ENCODE assay signal across 18 mouse cellular contexts in the genomic region with DNA sequence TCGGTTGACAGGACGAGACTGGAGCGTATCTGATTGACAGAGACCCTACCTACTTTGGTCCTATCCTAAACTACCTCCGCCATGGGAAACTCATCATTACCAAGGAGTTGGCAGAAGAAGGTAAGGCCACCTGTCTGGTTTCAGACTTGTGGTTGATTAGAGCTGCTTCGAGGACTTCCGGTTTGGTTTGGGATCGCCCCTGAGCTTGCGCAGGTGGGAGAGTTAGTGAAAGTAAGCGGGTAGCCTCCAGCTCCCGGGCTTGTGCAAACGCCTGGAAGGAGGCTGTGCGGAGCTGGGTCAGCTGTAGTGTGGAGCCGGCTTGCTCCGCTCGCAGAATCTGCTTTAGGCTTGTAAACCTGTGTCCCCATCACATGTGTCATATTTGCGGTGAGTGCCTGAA. TPM values are rescaled to one million over a fixed set of nuclear protein-coding genes. Genes with fewer than 3 reads are reported as not detected.
DNase-seq lines count a peak whose midpoint lies in the region; ATAC-seq and TF ChIP-seq lines count a peak whose summit lies in the region.
"Had no signal": no experiment of that assay in that cellular context is flagged by ENCODE, and none has a peak within 500 bp of the region (broad histone marks: within the 10 kb centered on the region; RNA-seq: fewer than 3 reads in every experiment).

No protein-coding gene starts in this region.

- no peak for DNase-seq in lung, postnatal 36 days
- DNase-seq in CH12.LX (ENCODE audit: extremely low read depth): no peak
- DNase-seq in layer of hippocampus, adult 18-20 months (ENCODE audit: low spot score in 2 of 2): no peak
- no peak for DNase-seq in cerebellum, adult 9-11 months
- DNase-seq: gastrocnemius, postnatal 14 days; right cerebral cortex, postnatal 14 days had no signal

- H3K4me3 ChIP-seq in heart, embryonic 13.5 days: no peak overlapping the region
- H3K4me3 ChIP-seq in heart, embryonic 11.5 days (ENCODE audit: low read depth, low read length): no peak overlapping the region
- no peak overlapping the region for H3K4me3 ChIP-seq in lung, embryonic 16.5 days (ENCODE audit: low read length)
- H3K4me3 ChIP-seq in CH12.LX (replicated peaks in 1 of 3; ENCODE audit: low read depth in 2 of 3, low read length in 2 of 3, poor library complexity in 1 of 3): no peak overlapping the region
- no peak overlapping the region for H3K4me3 ChIP-seq in limb, embryonic 12.5 days (replicated peaks)

- H3K79me2 ChIP-seq in CH12.LX (replicated peaks; ENCODE audit: control insufficient read depth, extremely low read depth, insufficient read depth, poor library complexity, severe bottlenecking): peaks cover 22% of the 10 kb centered on the region

- no peak overlapping the region for H3K27ac ChIP-seq in heart, embryonic 13.5 days (replicated peaks)
- no peak overlapping the region for H3K27ac ChIP-seq in heart, embryonic 11.5 days (ENCODE audit: low read depth, low read length)
- no peak overlapping the region for H3K27ac ChIP-seq in lung, embryonic 16.5 days (ENCODE audit: low read length)
- H3K27ac ChIP-seq in CH12.LX (ENCODE audit: insufficient read depth, low read depth): no peak overlapping the region
- H3K27ac ChIP-seq in limb, embryonic 12.5 days: no peak overlapping the region
- H3K27ac ChIP-seq: hindbrain, embryonic 14.5 days; kidney, embryonic 15.5 days; macrophage had no signal

- no peak for TF ChIP-seq POLR2A in CH12.LX (IDR thresholded peaks at IDR 0.05; ENCODE audit: low read depth, low read length)

- H3K4me2 ChIP-seq in heart, embryonic 13.5 days: no peak overlapping the region
- no peak overlapping the region for H3K4me2 ChIP-seq in heart, embryonic 11.5 days
- no peak overlapping the region for H3K4me2 ChIP-seq in lung, embryonic 16.5 days (ENCODE audit: low read depth, low read length)
- no peak overlapping the region for H3K4me2 ChIP-seq in CH12.LX (ENCODE audit: insufficient read depth, low read depth, poor library complexity, severe bottlenecking)
- no peak overlapping the region for H3K4me2 ChIP-seq in limb, embryonic 12.5 days

- H3K9me3 ChIP-seq in heart, embryonic 13.5 days: no peaks in the 10 kb centered on the region
- H3K9me3 ChIP-seq in heart, embryonic 11.5 days (replicated peaks; ENCODE audit: control insufficient read depth, low read length): no peaks in the 10 kb centered on the region
- H3K9me3 ChIP-seq in lung, embryonic 16.5 days (ENCODE audit: control insufficient read depth, low read length): no peaks in the 10 kb centered on the region
- H3K9me3 ChIP-seq in CH12.LX (replicated peaks; ENCODE audit: low read length): no peaks in the 10 kb centered on the region
- no peaks in the 10 kb centered on the region for H3K9me3 ChIP-seq in limb, embryonic 12.5 days
- H3K9me3 ChIP-seq: kidney, embryonic 15.5 days had no signal

- TF ChIP-seq EP300 in CH12.LX (IDR thresholded peaks at IDR 0.05; ENCODE audit: low read length): no peak

- no peak for TF ChIP-seq RAD21 in CH12.LX (IDR thresholded peaks at IDR 0.05; ENCODE audit: low read depth, low read length)

- no peak for ATAC-seq in heart, embryonic 13.5 days (ENCODE audit: extremely low read depth, insufficient number of reproducible peaks, low FRiP score, low TSS enrichment)
- ATAC-seq in heart, embryonic 11.5 days (replicated peaks; ENCODE audit: insufficient number of reproducible peaks, low FRiP score, low TSS enrichment): no peak
- no peak for ATAC-seq in lung, embryonic 16.5 days (ENCODE audit: low read depth)
- no peak for ATAC-seq in limb, embryonic 12.5 days (ENCODE audit: insufficient number of reproducible peaks, insufficient read depth, low FRiP score, low TSS enrichment, low read depth)
- ATAC-seq: forebrain, embryonic 16.5 days had no signal

- H3K9ac ChIP-seq in heart, embryonic 13.5 days: 0 out of 2 replicates have a peak overlapping the region, but pooled peaks have one; percentile 17
- H3K9ac ChIP-seq in heart, embryonic 11.5 days (ENCODE audit: low read depth, low read length): no peak overlapping the region
- H3K9ac ChIP-seq in lung, embryonic 16.5 days (ENCODE audit: low read length): peak overlapping the region; percentile 8; the same call in 1 of the 2 replicates
- H3K9ac ChIP-seq in CH12.LX (ENCODE audit: insufficient read depth, low read depth): no peak overlapping the region
- peak overlapping the region; percentile 19; the same call in 1 of the 2 replicates for H3K9ac ChIP-seq in limb, embryonic 12.5 days (replicated peaks)

- no peaks in the 10 kb centered on the region for H3K27me3 ChIP-seq in heart, embryonic 13.5 days (replicated peaks)
- no peaks in the 10 kb centered on the region for H3K27me3 ChIP-seq in heart, embryonic 11.5 days (ENCODE audit: control insufficient read depth, insufficient read depth, low read length)
- no peaks in the 10 kb centered on the region for H3K27me3 ChIP-seq in lung, embryonic 16.5 days (ENCODE audit: control insufficient read depth, insufficient read depth, low read depth, low read length)
- no peaks in the 10 kb centered on the region for H3K27me3 ChIP-seq in CH12.LX (replicated peaks)
- no peaks in the 10 kb centered on the region for H3K27me3 ChIP-seq in limb, embryonic 12.5 days
- H3K27me3 ChIP-seq: kidney, embryonic 15.5 days had no signal

- 87% methylated on average over 16 of the region's 16 CpGs for WGBS in heart, embryonic 13.5 days
- WGBS in heart, embryonic 11.5 days (ENCODE audit: insufficient replicate concordance): 88% methylated on average over 16 of the region's 16 CpGs
- WGBS in lung, embryonic 16.5 days: 88% methylated on average over 16 of the region's 16 CpGs
- WGBS in limb, embryonic 12.5 days: 86% methylated on average over 16 of the region's 16 CpGs

- H3K36me3 ChIP-seq in heart, embryonic 13.5 days: peaks cover 59% of the 10 kb centered on the region
- H3K36me3 ChIP-seq in heart, embryonic 11.5 days (ENCODE audit: control insufficient read depth, insufficient read depth, low read length): peaks cover 8% of the 10 kb centered on the region
- H3K36me3 ChIP-seq in lung, embryonic 16.5 days (ENCODE audit: control insufficient read depth, insufficient read depth, low read length): peaks cover 9% of the 10 kb centered on the region
- peaks cover 3 to 54% of the 10 kb centered on the region in 2 experiments for H3K36me3 ChIP-seq in CH12.LX (replicated peaks in 1 of 2; ENCODE audit: control insufficient read depth in 1 of 2, insufficient read depth in 1 of 2, low read length in 1 of 2)
- H3K36me3 ChIP-seq in limb, embryonic 12.5 days: peaks cover 51% of the 10 kb centered on the region

- in situ Hi-C loops in CH12.LX (cut with MboI; ENCODE audit: low pct_ligation_motif_present, low pct_unique_long_range_greater_than_20kb, low sequenced_read_pairs): no loop called here

- dilution Hi-C loops in CH12.LX (cut with MboI; ENCODE audit: extremely low pct_ligation_motif_present, extremely low pct_unique_long_range_greater_than_20kb, low sequenced_read_pairs): no loop called here

- no peak for TF ChIP-seq CTCF in CH12.LX (conservative IDR thresholded peaks at IDR 0.05 in 1 of 2, IDR thresholded peaks at IDR 0.05 in 1 of 2; ENCODE audit: low read depth in 2 of 2, low read length in 2 of 2)

- H3K4me1 ChIP-seq in heart, embryonic 13.5 days: peaks cover 41% of the 10 kb centered on the region
- peaks cover 23% of the 10 kb centered on the region for H3K4me1 ChIP-seq in heart, embryonic 11.5 days (ENCODE audit: control insufficient read depth, insufficient read depth, low read length)
- H3K4me1 ChIP-seq in lung, embryonic 16.5 days (replicated peaks; ENCODE audit: control insufficient read depth, insufficient read depth, low read length): peaks cover 18% of the 10 kb centered on the region
- H3K4me1 ChIP-seq in CH12.LX (ENCODE audit: control insufficient read depth in 1 of 2, insufficient read depth in 2 of 2): peaks cover 3 to 42% of the 10 kb centered on the region in 2 experiments
- peaks cover 33% of the 10 kb centered on the region for H3K4me1 ChIP-seq in limb, embryonic 12.5 days (replicated peaks)

RNA-seq across cellular contexts. Expression of gene Kctd2, which starts 2.0 kb away (rescaled TPM):
- polyA plus RNA-seq in heart, embryonic 13.5 days (2015; fragmentation: Nextera tagmentation; extraction: Ambion mirVana): 8.8 and 12.1 TPM in 2 replicates
- 12.0 and 12.7 TPM in 2 replicates for polyA plus RNA-seq in heart, embryonic 11.5 days (2014; fragmentation: Nextera tagmentation; extraction: Ambion mirVana)
- polyA plus RNA-seq in lung, embryonic 16.5 days (2015; fragmentation: Nextera tagmentation; extraction: Ambion mirVana): 3.4 and 4.3 TPM in 2 replicates
- total RNA-seq in CH12.LX (2012; rRNA removed) (10.0 and 14.0 TPM in 2 replicates), CH12.LX (2014; rRNA removed) (6.8 and 8.5 TPM in 2 replicates)
- 13.3 and 13.7 TPM in 2 replicates for polyA plus RNA-seq in CH12.LX (2012; ENCODE audit: insufficient read length, low read depth)
- polyA plus RNA-seq in limb, embryonic 12.5 days (2016; fragmentation: Nextera tagmentation; extraction: Ambion mirVana): 25.3 and 26.5 TPM in 2 replicates
- total RNA-seq in layer of hippocampus, adult 18-20 months (2021): 10 to 100 TPM; 81.5 to 82.2 TPM

RNA-seq across cellular contexts. Expression of gene Atp5h, which starts 2.2 kb away (rescaled TPM):
- 1,581 and 1,838 TPM in 2 replicates for polyA plus RNA-seq in heart, embryonic 13.5 days (2015; fragmentation: Nextera tagmentation; extraction: Ambion mirVana)
- 1,505 and 1,518 TPM in 2 replicates for polyA plus RNA-seq in heart, embryonic 11.5 days (2014; fragmentation: Nextera tagmentation; extraction: Ambion mirVana)
- polyA plus RNA-seq in lung, embryonic 16.5 days (2015; fragmentation: Nextera tagmentation; extraction: Ambion mirVana): 822 and 823 TPM in 2 replicates
- total RNA-seq in CH12.LX (2012; rRNA removed) (500 and 564 TPM in 2 replicates), CH12.LX (2014; rRNA removed) (671 and 759 TPM in 2 replicates)
- 711 and 734 TPM in 2 replicates for polyA plus RNA-seq in CH12.LX (2012; ENCODE audit: insufficient read length, low read depth)
- 960 and 975 TPM in 2 replicates for polyA plus RNA-seq in limb, embryonic 12.5 days (2016; fragmentation: Nextera tagmentation; extraction: Ambion mirVana)
- 100 to 1,000 TPM; 468 to 483 TPM for total RNA-seq in layer of hippocampus, adult 18-20 months (2021)

RNA-seq across cellular contexts. Expression of gene Trim80, which starts 18.4 kb away (rescaled TPM):
- polyA plus RNA-seq in heart, embryonic 13.5 days (2015; fragmentation: Nextera tagmentation; extraction: Ambion mirVana): 0.07 and 0.19 TPM in 2 replicates
- polyA plus RNA-seq in heart, embryonic 11.5 days (2014; fragmentation: Nextera tagmentation; extraction: Ambion mirVana): 0.26 TPM in 1 of 2 replicates, not detected in the other
- polyA plus RNA-seq in lung, embryonic 16.5 days (2015; fragmentation: Nextera tagmentation; extraction: Ambion mirVana): not detected in 2 replicates
- total RNA-seq in CH12.LX (2012; rRNA removed) (not detected in 2 replicates), CH12.LX (2014; rRNA removed) (not detected in 2 replicates)
- not detected in 2 replicates for polyA plus RNA-seq in CH12.LX (2012; ENCODE audit: insufficient read length, low read depth)
- 0.10 TPM in 1 of 2 replicates, not detected in the other for polyA plus RNA-seq in limb, embryonic 12.5 days (2016; fragmentation: Nextera tagmentation; extraction: Ambion mirVana)
- total RNA-seq in layer of hippocampus, adult 18-20 months (2021): not detected
- total RNA-seq: adrenal gland, postnatal 4 days; gastrocnemius, postnatal 14 days; layer of hippocampus, adult 8-10 months; left cerebral cortex, postnatal 14 days; monocyte, adult 5-6 weeks had no signal
- polyA plus RNA-seq: forebrain, embryonic 16.5 days; hindbrain, embryonic 14.5 days; macrophage had no signal

RNA-seq across cellular contexts. Expression of gene Mrpl58, which starts 18.4 kb away (rescaled TPM):
- polyA plus RNA-seq in heart, embryonic 13.5 days (2015; fragmentation: Nextera tagmentation; extraction: Ambion mirVana): 173 and 184 TPM in 2 replicates
- polyA plus RNA-seq in heart, embryonic 11.5 days (2014; fragmentation: Nextera tagmentation; extraction: Ambion mirVana): 163 and 177 TPM in 2 replicates
- polyA plus RNA-seq in lung, embryonic 16.5 days (2015; fragmentation: Nextera tagmentation; extraction: Ambion mirVana): 203 and 205 TPM in 2 replicates
- total RNA-seq in CH12.LX (2012; rRNA removed) (157 and 164 TPM in 2 replicates), CH12.LX (2014; rRNA removed) (110 and 113 TPM in 2 replicates)
- 146 and 161 TPM in 2 replicates for polyA plus RNA-seq in CH12.LX (2012; ENCODE audit: insufficient read length, low read depth)
- polyA plus RNA-seq in limb, embryonic 12.5 days (2016; fragmentation: Nextera tagmentation; extraction: Ambion mirVana): 175 and 182 TPM in 2 replicates
- total RNA-seq in layer of hippocampus, adult 18-20 months (2021): 100 to 1,000 TPM in 1 of 2 experiments, 10 to 100 TPM in 1; 97.7 to 102 TPM

RNA-seq across cellular contexts. Expression of gene Cdr2l, which starts 40.3 kb away (rescaled TPM):
- polyA plus RNA-seq in heart, embryonic 13.5 days (2015; fragmentation: Nextera tagmentation; extraction: Ambion mirVana): 6.7 and 7.4 TPM in 2 replicates
- 6.2 and 7.8 TPM in 2 replicates for polyA plus RNA-seq in heart, embryonic 11.5 days (2014; fragmentation: Nextera tagmentation; extraction: Ambion mirVana)
- polyA plus RNA-seq in lung, embryonic 16.5 days (2015; fragmentation: Nextera tagmentation; extraction: Ambion mirVana): 11.5 and 12.0 TPM in 2 replicates
- total RNA-seq in CH12.LX (2012; rRNA removed) (not detected in 2 replicates), CH12.LX (2014; rRNA removed) (not detected in 2 replicates)
- polyA plus RNA-seq in CH12.LX (2012; ENCODE audit: insufficient read length, low read depth): not detected in 2 replicates
- polyA plus RNA-seq in limb, embryonic 12.5 days (2016; fragmentation: Nextera tagmentation; extraction: Ambion mirVana): 19.7 and 19.9 TPM in 2 replicates
- total RNA-seq in layer of hippocampus, adult 18-20 months (2021): 10 to 100 TPM; 29.7 to 30.6 TPM
- total RNA-seq: monocyte, adult 5-6 weeks had no signal
- polyA plus RNA-seq: macrophage had no signal

Comparison
In these comparisons a context has a peak if more than half of its experiments do, and no peak if none do; other contexts are left out.
1. H3K9ac ChIP-seq: peak in heart, embryonic 13.5 days (single experiment), lung, embryonic 16.5 days (single experiment) and limb, embryonic 12.5 days (single experiment); none in heart, embryonic 11.5 days (single experiment) and CH12.LX (single experiment).